Mouse (Mus musculus) thymus, adult 2 months (tissue): Measurements from ENCODE around the gene Gm17387.

Source experiments
- CTCF ChIP-seq: fragments of 200-500 bp; IDR thresholded peaks from 2 replicates; pipeline ENCODE4 v1.5.1; 2012; ENCODE audit warnings: mild to moderate bottlenecking, control low read depth, low read length, moderate library complexity, borderline replicate concordance; ENCODE audit not compliant: control insufficient read depth, poor library complexity, insufficient read depth; ENCODE audit errors: extremely low read depth
- POLR2A ChIP-seq: fragments of 200-500 bp; IDR thresholded peaks from 2 replicates; pipeline ENCODE4 v1.6.1; 2012; ENCODE audit warnings: mild to moderate bottlenecking, low read length, control low read depth, moderate library complexity; ENCODE audit not compliant: control insufficient read depth, poor library complexity, insufficient read depth; ENCODE audit errors: extremely low read depth

- TF ChIP-seq CTCF (no peak), POLR2A (no peak)
Observed at GRCm38 (mm10) chr7:141016707-141017697, 11.9 kb upstream of the Gm17387 start.
